Mouse (Mus musculus) cortical plate, adult 2 months (tissue): Measurements from ENCODE around the gene Zcchc3.

Source experiments
- CTCF ChIP-seq: fragments of 200-500 bp; IDR thresholded peaks from 2 replicates; pipeline ENCODE4 v1.5.1; 2011; ENCODE audit warnings: mild to moderate bottlenecking, control low read depth, low read length; ENCODE audit not compliant: insufficient read depth; ENCODE audit errors: extremely low read depth
- POLR2A ChIP-seq: fragments of 200-500 bp; IDR thresholded peaks from 2 replicates; pipeline ENCODE4 v1.6.1; 2011; ENCODE audit warnings: mild to moderate bottlenecking, low read length, control low read depth; ENCODE audit not compliant: insufficient read depth; ENCODE audit errors: extremely low read depth

DNA sequence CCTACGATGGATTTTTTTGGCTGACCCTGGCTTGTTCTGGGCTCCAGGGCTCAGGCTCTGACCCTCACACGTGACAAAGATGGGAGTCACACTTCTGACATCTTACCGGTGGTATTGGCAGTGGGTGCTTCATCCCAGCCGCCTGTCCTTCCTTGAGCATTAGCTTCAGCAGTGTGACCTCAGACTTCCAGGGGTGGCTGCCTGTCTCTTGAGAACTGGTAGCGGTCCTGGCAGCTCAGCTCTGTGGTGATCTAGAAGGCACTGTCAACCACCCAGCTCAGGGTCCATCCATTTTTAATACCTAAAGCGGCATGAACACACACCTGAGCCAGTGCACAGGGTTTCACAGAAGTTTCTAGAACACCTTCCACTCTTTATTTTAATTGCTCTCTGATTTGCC is 5.0 kb downstream of the Zcchc3 start:
- no peak for TF ChIP-seq POLR2A
- no peak for TF ChIP-seq CTCF
